Mouse (Mus musculus) CD8-positive naive resting alpha-beta T cell, adult 2 months (primary cell): Measurements from ENCODE around the gene Faah.

Source experiments
- DNase-seq, 2 experiments: peaks; one replicate each; pipeline ENCODE4 v3.0.0; 2022; ENCODE audit warnings: low read depth in 2 of 2, low spot score in 2 of 2

Faah gene

DNA sequence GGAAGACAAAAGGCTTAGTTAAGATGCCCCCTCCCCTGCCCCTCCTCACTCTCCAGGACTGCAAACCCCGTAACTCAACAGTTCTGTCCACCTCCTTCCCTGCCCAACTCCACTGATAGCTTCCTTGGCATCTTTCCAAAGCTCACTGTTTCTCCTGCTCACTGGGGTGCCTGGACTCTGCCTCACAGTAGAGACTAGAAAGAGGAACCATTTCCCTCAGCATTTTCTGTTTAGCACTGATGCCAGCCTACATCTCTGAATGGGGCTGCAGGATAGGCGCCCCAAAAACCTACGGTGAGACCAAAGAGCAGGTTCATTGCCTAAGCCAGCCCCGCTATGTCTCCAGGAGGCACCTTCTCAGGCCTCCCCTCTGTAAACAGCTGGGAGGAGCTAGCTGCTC lies 16.5 kb downstream of the Faah start:
- no peak for DNase-seq

- no peak for DNase-seq
These were observed 17.1 kb downstream of the Faah start for GRCm38 (mm10) chr4:116000671-116001070.

DNA sequence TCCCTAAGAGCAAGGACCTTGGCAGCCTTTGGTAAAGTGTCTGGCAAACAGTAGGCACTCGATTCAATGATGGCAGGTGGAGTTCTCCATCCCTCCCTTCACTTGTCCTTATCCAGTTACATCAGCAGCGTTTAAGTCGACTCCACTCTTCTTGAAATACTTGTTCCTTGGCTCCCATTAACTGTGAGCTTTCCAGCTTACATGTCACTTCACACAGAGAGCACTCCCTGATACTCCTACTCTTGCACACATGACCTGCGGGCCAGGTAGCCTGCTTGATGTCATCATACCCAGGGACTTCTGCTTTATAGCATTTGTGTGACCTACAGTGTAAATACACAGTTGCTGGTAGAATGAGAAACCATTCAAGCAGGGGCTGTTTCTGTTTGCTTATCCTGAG lies 21.0 kb downstream of the Faah start:
- DNase-seq = no peak

GRCm38 (mm10) chr4:115995376-115995730 lies 22.4 kb downstream of the Faah start:
- no peak for DNase-seq

- DNase-seq = no peak
These were observed 22.9 kb downstream of the Faah start for GRCm38 (mm10) chr4:115994662-115995375.

- no peak for DNase-seq
These were observed 28.3 kb downstream of the Faah start for GRCm38 (mm10) chr4:115989382-115989781.

GRCm38 (mm10) chr4:115987858-115988530 lies 29.7 kb downstream of the Faah start:
- DNase-seq = no peak

- no peak for DNase-seq
These were observed 30.3 kb downstream of the Faah start for GRCm38 (mm10) chr4:115987436-115987835.

GRCm38 (mm10) chr4:115984967-115985366 lies 32.8 kb downstream of the Faah start:
- no peak for DNase-seq

GRCm38 (mm10) chr4:115984111-115984510 lies 33.6 kb downstream of the Faah start:
- peak; percentile 66 to 74 for DNase-seq

DNA sequence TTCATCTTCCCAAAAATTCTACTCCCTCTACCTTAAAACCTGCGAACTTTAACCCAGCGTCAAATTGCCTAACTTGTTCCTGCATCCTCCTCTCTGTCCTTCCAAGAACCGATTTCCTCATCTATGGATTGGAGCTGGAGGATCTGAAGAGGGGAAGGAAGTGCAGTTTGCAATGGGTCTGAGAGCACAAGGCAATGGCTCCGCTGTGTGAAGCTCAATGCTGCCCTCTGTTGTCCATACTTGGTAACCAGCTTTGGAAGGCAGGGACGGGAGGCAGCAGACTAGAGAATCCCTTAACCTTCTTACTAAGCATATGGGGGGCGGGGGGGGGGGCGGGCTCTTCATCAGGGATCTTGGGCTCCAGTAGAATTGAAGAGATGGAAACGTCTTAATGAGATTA lies 37.0 kb downstream of the Faah start:
- peak; percentile 50 to 66 for DNase-seq

DNA sequence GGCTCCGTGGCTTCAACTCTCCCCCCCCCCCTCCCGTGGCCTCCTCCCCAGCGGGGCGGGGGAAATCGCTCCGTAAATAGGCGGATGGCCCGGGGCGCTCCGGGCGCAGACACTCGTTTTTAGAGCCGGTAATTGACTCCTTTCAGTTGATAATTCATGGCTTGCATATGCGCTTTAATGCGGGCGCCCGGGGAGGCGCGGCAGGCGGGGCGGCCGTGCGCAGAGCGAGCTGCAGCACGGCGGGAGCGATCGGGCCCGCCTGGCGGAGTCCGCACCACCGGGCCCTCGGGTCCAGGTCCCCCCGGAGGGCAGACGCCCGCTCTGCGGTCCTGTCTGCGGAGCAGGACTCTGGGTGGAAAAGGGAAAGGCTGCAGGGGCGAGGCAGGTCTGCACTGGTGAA lies 38.3 kb downstream of the Faah start:
- no peak for DNase-seq

- no peak for DNase-seq
These were observed 38.8 kb downstream of the Faah start for GRCm38 (mm10) chr4:115978911-115979310.

- DNase-seq = no peak
These were observed 45.2 kb downstream of the Faah start for GRCm38 (mm10) chr4:115972543-115972942.

DNA sequence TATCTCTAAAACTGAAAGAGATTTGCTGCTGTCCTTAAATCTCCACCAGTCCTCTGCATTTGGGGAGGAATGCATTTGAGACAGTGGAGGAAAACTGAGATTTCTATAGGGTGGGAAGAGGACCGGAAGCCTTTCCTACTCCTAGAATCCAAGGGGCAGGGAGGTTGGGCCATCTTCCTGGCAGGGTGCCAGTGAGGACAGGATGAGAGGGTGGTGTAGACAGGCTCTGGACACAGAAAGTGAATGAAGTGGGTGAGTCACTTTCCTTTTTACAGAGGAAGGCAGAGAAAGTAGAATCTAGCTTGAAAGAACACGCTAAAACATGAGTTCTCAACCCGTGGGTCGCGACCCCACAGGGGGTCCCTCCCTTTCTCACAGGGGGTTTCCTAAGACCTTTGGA lies 53.3 kb downstream of the Faah start:
- DNase-seq = no peak

GRCm38 (mm10) chr4:115963751-115964150 lies 54.0 kb downstream of the Faah start:
- no peak for DNase-seq

GRCm38 (mm10) chr4:115962671-115963412 lies 54.9 kb downstream of the Faah start:
- DNase-seq = peak; percentile 4 to 25

GRCm38 (mm10) chr4:115961991-115962390 lies 55.7 kb downstream of the Faah start:
- DNase-seq = no peak

DNA sequence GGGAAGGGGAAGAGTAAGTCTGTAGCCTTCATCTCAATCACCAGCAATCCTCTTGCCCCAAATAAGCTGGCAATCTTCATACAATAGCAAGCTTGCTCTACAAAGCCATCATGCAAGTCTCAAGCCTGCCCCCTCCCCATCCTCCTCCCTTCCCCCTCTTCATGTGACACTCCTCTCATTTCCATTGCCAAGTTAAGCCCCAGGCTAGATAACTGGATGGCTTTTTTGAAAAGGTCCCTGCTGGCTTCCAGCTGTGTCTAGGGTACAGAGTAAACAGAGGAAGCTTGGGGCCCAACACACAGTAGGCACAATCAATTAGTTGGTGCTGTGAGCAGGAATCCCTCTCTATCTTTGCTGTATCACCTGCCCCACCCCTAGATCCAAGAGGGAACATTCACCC lies 58.2 kb downstream of the Faah start:
- no peak for DNase-seq

- DNase-seq = no peak
These were observed 62.3 kb downstream of the Faah start for GRCm38 (mm10) chr4:115955494-115955775.

DNA sequence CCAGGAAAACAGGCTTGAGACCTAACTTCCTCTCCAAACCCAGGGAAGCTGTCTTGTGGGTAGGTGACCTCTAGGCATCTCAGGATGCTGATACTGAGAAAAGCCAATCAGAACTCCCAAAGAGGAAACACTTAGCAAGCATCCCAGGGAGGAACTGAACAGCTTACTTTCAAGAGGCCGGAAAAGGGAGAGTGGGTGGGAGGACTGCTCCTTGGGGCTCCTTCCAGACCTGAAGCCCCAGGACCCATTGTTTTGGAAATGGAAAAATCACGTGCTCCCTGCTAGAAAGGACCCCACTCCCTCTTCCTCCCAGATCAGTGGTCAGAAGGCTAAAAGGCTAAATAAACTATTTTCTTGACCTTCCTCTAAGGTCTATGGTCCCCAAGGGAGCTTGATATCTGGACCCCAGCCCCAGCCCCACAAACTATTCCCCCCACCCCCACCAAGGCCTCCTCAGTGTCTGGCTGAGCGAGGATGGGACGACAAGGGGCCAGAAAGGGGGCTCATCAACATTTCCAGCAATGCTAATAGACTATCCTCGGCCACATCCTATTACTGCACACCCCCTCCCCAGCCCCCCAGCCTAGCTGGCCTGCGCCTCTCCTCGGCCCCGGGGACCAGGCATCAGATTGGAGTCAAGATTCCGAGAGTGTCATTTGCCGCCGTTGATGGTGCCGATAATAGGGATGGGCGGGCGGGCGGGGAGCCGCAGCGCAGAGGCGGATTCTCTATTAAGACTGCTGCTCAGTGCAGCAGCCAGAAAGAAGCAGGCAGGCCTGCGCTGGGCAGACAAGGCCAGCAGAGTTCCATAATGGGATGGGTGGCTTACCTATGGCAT lies 62.9 kb downstream of the Faah start:
- DNase-seq = no peak

GRCm38 (mm10) chr4:115953559-115953958 lies 64.2 kb downstream of the Faah start:
- DNase-seq = no peak
